Mouse (Mus musculus) frontal cortex, adult (tissue): Measurements from ENCODE around the gene Hist4h4.
A peak's percentile ranks its signal among the peaks of the same experiment; 100 is the strongest.

ENCODE experiments used
- ATAC-seq: cut with Nextera tagmentation; 2 replicates; pipeline ENCODE4 v1.9.2; 2017; ENCODE audit warnings: mild to moderate bottlenecking, moderate library complexity, mixed read lengths; ENCODE audit not compliant: low TSS enrichment

The Hist4h4 gene

GRCm38 (mm10) chr6:136782761-136783160, 21.5 kb downstream of the Hist4h4 start:
- ATAC-seq: peak; percentile 78

GRCm38 (mm10) chr6:136782146-136782545, 22.1 kb downstream of the Hist4h4 start:
- ATAC-seq: no peak

GRCm38 (mm10) chr6:136781377-136781986, 22.7 kb downstream of the Hist4h4 start, which contains the start of gene Gucy2c:
Gene Gucy2c (minus strand): TSS chr6:136781765.
- no peak for ATAC-seq

- no peak for ATAC-seq
These were observed 27.8 kb downstream of the Hist4h4 start for GRCm38 (mm10) chr6:136776392-136776791.

GRCm38 (mm10) chr6:136769859-136770258, 34.4 kb downstream of the Hist4h4 start:
- no peak for ATAC-seq

GRCm38 (mm10) chr6:136769143-136769542, 35.1 kb downstream of the Hist4h4 start:
- ATAC-seq: no peak

- no peak for ATAC-seq
These were observed 40.3 kb downstream of the Hist4h4 start for GRCm38 (mm10) chr6:136763912-136764311.
